Mouse (Mus musculus) cerebellum, adult 2 months (tissue): ENCODE data around the gene Gstt1.

Experiments
- CTCF ChIP-seq: fragments of 200-500 bp; IDR thresholded peaks from 2 replicates; pipeline ENCODE4 v1.5.1; 2011; ENCODE audit warnings: low read depth, mild to moderate bottlenecking, control low read depth, low read length, moderate library complexity, borderline replicate concordance; ENCODE audit not compliant: insufficient read depth
- POLR2A ChIP-seq: fragments of 200-500 bp; IDR thresholded peaks from 2 replicates; pipeline ENCODE4 v1.6.1; 2011; ENCODE audit warnings: low read length, control low read depth, borderline replicate concordance; ENCODE audit not compliant: insufficient read depth

GRCm38 (mm10) chr10:75756719-75757118 lies 41.7 kb downstream of the Gstt1 start:
- TF ChIP-seq POLR2A (no peak), CTCF (no peak)
